Mouse (Mus musculus): ENCODE measurements at regions not wholly inside any gene's neighbourhood (a gene's known extent, or its start where the extent isn't known, plus 50 kb on each side); places are given as distances from the start of the nearest gene placed in this dataset.

DNA sequence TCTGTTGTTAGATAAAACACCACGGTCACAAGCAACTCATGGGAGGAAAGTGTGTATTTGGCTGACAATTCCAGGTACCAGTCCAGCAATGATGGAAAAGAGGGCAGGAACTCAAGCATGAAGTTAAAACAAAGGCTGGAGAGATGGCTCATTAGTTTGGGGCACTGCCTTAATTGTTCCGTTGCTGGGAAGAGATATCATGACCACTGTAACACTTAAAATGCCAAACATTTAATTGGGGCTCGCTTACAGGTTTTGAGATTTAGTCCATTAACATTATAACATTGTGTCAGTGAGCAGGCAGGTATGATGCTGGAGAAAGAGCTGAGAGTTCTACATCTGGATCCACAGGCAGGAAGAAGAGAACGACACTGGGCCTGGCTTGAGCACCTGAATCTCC lies 782.0 kb upstream of the Celf2 start:
- no peak for DNase-seq

DNA sequence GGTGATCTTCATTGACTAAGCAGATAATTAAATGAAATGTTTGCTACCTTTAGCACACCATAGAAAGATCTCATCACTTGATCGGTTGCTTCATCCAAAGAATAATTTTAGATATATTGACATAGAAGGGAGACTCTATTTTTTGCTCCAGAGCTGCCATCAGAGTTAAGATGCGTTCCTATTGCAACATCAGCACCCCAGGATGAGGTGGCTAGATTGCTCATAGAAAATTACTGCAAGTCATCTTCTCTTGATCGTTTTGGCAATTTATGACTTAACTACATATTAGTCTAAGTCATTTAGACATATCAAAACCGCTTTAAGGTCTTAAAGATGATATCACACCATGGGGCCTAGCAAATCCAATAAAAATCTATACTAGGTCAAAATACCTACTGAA lies 778.0 kb upstream of the Celf2 start:
- DNase-seq, result no peak

DNA sequence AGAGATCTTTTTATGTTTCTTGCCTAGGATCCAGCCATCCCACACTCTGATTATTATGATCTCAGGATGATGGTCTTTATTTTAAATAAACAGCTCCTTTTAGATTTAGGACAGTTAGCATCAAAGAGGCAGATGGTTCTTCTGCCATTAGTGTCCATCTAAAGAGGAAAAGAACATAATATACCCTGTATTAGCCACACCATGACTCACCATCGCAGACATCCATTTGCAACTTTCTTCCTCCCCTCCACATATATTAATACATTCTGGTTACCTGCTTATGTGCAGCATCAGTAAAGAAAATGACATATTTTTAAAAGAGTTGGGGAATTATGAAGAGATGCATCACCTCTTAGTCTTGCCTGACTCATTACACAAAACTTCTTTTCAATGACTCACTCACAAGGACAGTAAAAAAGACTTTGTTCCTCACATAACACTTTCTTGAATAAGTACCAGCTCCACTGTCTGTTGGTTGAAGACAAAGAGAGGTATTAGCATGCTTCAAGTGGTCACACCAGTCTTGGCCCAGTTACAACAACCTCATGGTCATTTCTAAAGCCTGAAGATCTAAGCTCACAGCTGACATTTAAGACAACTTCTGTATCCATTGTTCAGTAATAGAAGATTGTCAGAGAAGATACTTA lies 766.9 kb upstream of the Celf2 start:
- no peak for DNase-seq

Data from lung, postnatal 14 days (tissue).